Mouse (Mus musculus): ENCODE data around the gene Pomp. TPM values are rescaled to one million over a fixed set of nuclear protein-coding genes. Genes with fewer than 3 reads are reported as not detected.
A peak's percentile ranks its signal among the peaks of the same experiment; 100 is the strongest.

Gene Pomp
- polyA plus RNA-seq, 1 experiment from 2014 or later: 492 TPM

DNA sequence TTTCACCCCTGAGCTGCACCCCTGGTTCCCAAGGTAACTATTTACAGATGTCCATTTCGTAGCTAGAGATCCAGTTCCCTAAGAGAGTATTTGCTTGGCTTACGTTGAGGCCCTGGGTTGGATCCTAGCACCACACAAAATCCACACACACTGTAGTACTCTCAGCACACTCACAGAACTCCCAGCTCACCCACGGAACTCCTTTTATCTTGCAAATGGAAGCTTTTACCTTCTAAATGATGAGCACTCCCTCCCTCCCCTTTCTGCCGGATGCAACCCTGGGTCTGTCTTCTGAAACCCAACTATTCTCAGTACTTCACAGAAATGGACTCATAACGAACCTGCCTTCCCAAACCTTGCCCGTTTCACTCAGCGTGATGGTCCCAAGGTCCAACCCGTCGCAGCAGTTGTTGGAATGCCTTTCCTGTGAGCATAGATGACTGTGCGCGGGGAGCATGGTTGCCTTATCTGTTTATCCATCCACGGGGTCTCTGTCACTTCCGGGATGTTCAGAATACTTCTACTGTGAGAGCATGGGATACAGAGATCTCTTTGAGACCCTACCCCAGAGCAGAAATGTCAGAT is 36.1 kb upstream of the Pomp start:
- H3K9me3 ChIP-seq (ENCODE audit: control insufficient read depth, low read length): no peaks in the 10 kb centered on the region
- ATAC-seq (replicated peaks; ENCODE audit: low FRiP score) (no peak), DNase-seq (ENCODE audit: low spot score) (no peak)
- no peak overlapping the region for H3K4me3 ChIP-seq (ENCODE audit: low read depth, low read length)
- no peaks in the 10 kb centered on the region for H3K36me3 ChIP-seq (ENCODE audit: control insufficient read depth, insufficient read depth, low read length)
- no peak overlapping the region for H3K9ac ChIP-seq (ENCODE audit: low read length)
- 83% methylated on average over 13 of the region's 13 CpGs for WGBS
- no peak overlapping the region for H3K27ac ChIP-seq (ENCODE audit: low read depth, low read length)
- no peaks in the 10 kb centered on the region for H3K27me3 ChIP-seq (ENCODE audit: control insufficient read depth, insufficient read depth, low read length)
- H3K4me1 ChIP-seq (replicated peaks; ENCODE audit: control insufficient read depth, insufficient read depth, low read length): no peaks in the 10 kb centered on the region
- H3K4me2 ChIP-seq (ENCODE audit: low read depth, low read length, severe bottlenecking): no peak overlapping the region

GRCm38 (mm10) chr5:147825375-147825969 is 34.8 kb upstream of the Pomp start:
- ATAC-seq (replicated peaks; ENCODE audit: low FRiP score) (no peak), DNase-seq (ENCODE audit: low spot score) (no peak)
- Histone ChIP-seq H3K4me1 (replicated peaks; ENCODE audit: control insufficient read depth, insufficient read depth, low read length) (no peaks in the 10 kb centered on the region), H3K27me3 (ENCODE audit: control insufficient read depth, insufficient read depth, low read length) (no peaks in the 10 kb centered on the region), H3K4me3 (ENCODE audit: low read depth, low read length) (no peak overlapping the region), H3K9me3 (ENCODE audit: control insufficient read depth, low read length) (no peaks in the 10 kb centered on the region), H3K9ac (ENCODE audit: low read length) (no peak overlapping the region), H3K36me3 (ENCODE audit: control insufficient read depth, insufficient read depth, low read length) (no peaks in the 10 kb centered on the region), H3K4me2 (ENCODE audit: low read depth, low read length, severe bottlenecking) (no peak overlapping the region), H3K27ac (ENCODE audit: low read depth, low read length) (no peak overlapping the region)
- 60% methylated on average over 22 of the region's 22 CpGs for WGBS

DNA sequence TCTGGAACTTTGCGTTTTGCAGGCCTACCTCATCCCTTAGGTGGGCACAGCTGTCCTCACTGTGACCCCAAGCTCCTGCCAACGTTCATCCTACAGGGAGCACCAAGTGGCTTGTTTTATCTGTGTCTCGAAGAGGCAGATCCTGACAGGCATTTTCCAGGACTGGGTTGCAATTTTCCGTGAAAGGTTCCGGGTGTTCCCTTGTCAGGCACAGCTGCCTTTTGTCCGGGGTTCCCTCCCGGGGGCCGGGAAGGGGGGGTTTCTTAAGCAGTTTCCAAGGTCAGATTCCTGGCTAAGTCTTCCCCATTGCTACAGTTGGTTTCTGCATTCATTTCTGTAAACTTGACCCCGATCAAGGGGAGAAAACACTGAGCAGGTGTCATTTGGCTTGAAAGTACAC is 34.2 kb upstream of the Pomp start:
- Histone ChIP-seq H3K36me3 (ENCODE audit: control insufficient read depth, insufficient read depth, low read length) (no peaks in the 10 kb centered on the region), H3K9ac (ENCODE audit: low read length) (no peak overlapping the region), H3K27me3 (ENCODE audit: control insufficient read depth, insufficient read depth, low read length) (no peaks in the 10 kb centered on the region), H3K9me3 (ENCODE audit: control insufficient read depth, low read length) (no peaks in the 10 kb centered on the region), H3K27ac (ENCODE audit: low read depth, low read length) (no peak overlapping the region), H3K4me2 (ENCODE audit: low read depth, low read length, severe bottlenecking) (no peak overlapping the region), H3K4me3 (ENCODE audit: low read depth, low read length) (no peak overlapping the region), H3K4me1 (replicated peaks; ENCODE audit: control insufficient read depth, insufficient read depth, low read length) (no peaks in the 10 kb centered on the region)
- no peak for ATAC-seq (replicated peaks; ENCODE audit: low FRiP score)
- WGBS: 75% methylated on average over 9 of the region's 9 CpGs
- DNase-seq (ENCODE audit: low spot score): no peak

GRCm38 (mm10) chr5:147826546-147826945 is 33.7 kb upstream of the Pomp start:
- no peaks in the 10 kb centered on the region for H3K4me1 ChIP-seq (replicated peaks; ENCODE audit: control insufficient read depth, insufficient read depth, low read length)
- DNase-seq (ENCODE audit: low spot score) (no peak), ATAC-seq (replicated peaks; ENCODE audit: low FRiP score) (no peak)
- no peaks in the 10 kb centered on the region for H3K36me3 ChIP-seq (ENCODE audit: control insufficient read depth, insufficient read depth, low read length)
- no peak overlapping the region for H3K4me3 ChIP-seq (ENCODE audit: low read depth, low read length)
- no peak overlapping the region for H3K4me2 ChIP-seq (ENCODE audit: low read depth, low read length, severe bottlenecking)
- WGBS: 71% methylated on average over 5 of the region's 5 CpGs
- no peak overlapping the region for H3K27ac ChIP-seq (ENCODE audit: low read depth, low read length)
- no peaks in the 10 kb centered on the region for H3K27me3 ChIP-seq (ENCODE audit: control insufficient read depth, insufficient read depth, low read length)
- H3K9me3 ChIP-seq (ENCODE audit: control insufficient read depth, low read length): no peaks in the 10 kb centered on the region
- H3K9ac ChIP-seq (ENCODE audit: low read length): no peak overlapping the region

DNA sequence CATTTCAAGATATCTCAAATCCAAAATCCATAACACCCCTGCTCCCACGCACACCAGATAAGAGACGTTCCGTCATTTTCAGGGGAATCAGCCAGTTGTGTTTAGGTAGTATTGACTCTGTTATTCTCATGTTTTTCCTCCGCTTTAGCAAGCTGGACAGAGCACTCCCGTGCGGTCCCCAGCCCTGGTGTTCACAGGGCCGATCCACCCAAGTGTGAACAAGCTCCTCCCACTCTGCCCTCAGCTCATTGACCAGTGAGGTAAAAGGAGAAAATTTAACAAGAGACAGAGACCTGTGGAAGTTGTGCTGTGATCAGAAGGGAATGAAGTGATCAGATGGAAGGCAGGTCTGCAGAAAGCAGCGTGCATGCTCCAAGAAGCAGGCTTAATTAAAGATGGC is 31.4 kb upstream of the Pomp start:
- Histone ChIP-seq H3K27ac (ENCODE audit: low read depth, low read length) (no peak overlapping the region), H3K9ac (ENCODE audit: low read length) (no peak overlapping the region), H3K4me2 (ENCODE audit: low read depth, low read length, severe bottlenecking) (no peak overlapping the region), H3K4me1 (replicated peaks; ENCODE audit: control insufficient read depth, insufficient read depth, low read length) (no peaks in the 10 kb centered on the region), H3K9me3 (ENCODE audit: control insufficient read depth, low read length) (no peaks in the 10 kb centered on the region), H3K36me3 (ENCODE audit: control insufficient read depth, insufficient read depth, low read length) (no peaks in the 10 kb centered on the region), H3K4me3 (ENCODE audit: low read depth, low read length) (no peak overlapping the region), H3K27me3 (ENCODE audit: control insufficient read depth, insufficient read depth, low read length) (no peaks in the 10 kb centered on the region)
- ATAC-seq (replicated peaks; ENCODE audit: low FRiP score): no peak
- WGBS: 76% methylated on average over 8 of the region's 8 CpGs
- no peak for DNase-seq (ENCODE audit: low spot score)

DNA sequence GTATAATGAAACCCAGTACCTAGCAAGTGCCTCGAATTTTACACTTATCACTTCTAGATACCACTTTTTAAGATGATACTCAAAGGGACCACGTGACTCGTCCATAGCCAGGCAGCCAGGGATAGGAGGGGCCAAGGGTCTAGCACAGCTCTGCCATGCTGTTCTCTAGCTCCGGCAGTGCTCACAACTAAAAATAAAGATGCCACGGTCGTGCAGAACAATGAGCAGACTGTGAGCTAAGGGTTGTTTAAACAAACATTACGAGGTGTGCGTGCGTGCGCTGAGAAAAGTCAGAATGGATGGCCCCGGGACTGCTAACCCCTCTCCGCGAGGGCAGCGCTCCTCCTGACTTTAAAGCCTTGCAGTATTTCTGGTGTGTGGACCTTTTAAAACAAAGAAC is 27.4 kb upstream of the Pomp start:
- Histone ChIP-seq H3K9ac (ENCODE audit: low read length) (no peak overlapping the region), H3K9me3 (ENCODE audit: control insufficient read depth, low read length) (no peaks in the 10 kb centered on the region), H3K4me2 (ENCODE audit: low read depth, low read length, severe bottlenecking) (no peak overlapping the region), H3K4me3 (ENCODE audit: low read depth, low read length) (no peak overlapping the region), H3K36me3 (ENCODE audit: control insufficient read depth, insufficient read depth, low read length) (no peaks in the 10 kb centered on the region), H3K27ac (ENCODE audit: low read depth, low read length) (no peak overlapping the region), H3K4me1 (replicated peaks; ENCODE audit: control insufficient read depth, insufficient read depth, low read length) (no peaks in the 10 kb centered on the region), H3K27me3 (ENCODE audit: control insufficient read depth, insufficient read depth, low read length) (no peaks in the 10 kb centered on the region)
- no peak for DNase-seq (ENCODE audit: low spot score)
- 70% methylated on average over 14 of the region's 14 CpGs for WGBS
- no peak for ATAC-seq (replicated peaks; ENCODE audit: low FRiP score)

- no peak overlapping the region for H3K4me3 ChIP-seq (ENCODE audit: low read depth, low read length)
- no peak overlapping the region for H3K27ac ChIP-seq (ENCODE audit: low read depth, low read length)
- H3K9ac ChIP-seq (ENCODE audit: low read length): no peak overlapping the region
Measured at GRCm38 (mm10) chr5:147834841-147835500, 25.3 kb upstream of the Pomp start.

DNA sequence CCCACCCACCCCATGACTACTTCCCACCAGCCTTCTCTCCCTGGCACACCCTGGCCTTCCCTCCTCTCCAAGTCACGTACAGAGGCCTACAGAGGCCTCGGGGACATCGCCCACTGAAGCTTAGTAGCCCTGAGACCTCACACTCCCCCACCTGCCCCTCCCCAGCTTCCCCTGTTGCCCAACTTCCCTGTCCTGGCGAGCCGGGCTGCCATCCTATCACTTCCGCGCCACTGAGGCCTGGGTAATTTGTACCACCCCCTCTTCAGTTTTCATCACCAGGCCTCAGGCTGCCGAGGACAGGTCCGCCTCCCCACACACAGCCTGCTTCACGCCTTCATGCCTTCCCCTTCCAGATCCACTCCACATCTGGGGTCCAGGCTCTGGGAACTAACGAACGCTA is 20.8 kb upstream of the Pomp start:
- no peaks in the 10 kb centered on the region for H3K36me3 ChIP-seq (ENCODE audit: control insufficient read depth, insufficient read depth, low read length)
- ATAC-seq (replicated peaks; ENCODE audit: low FRiP score) (no peak), DNase-seq (ENCODE audit: low spot score) (no peak)
- 79% methylated on average over 12 of the region's 12 CpGs for WGBS
- H3K4me1 ChIP-seq (replicated peaks; ENCODE audit: control insufficient read depth, insufficient read depth, low read length): no peaks in the 10 kb centered on the region
- no peak overlapping the region for H3K27ac ChIP-seq (ENCODE audit: low read depth, low read length)
- no peaks in the 10 kb centered on the region for H3K9me3 ChIP-seq (ENCODE audit: control insufficient read depth, low read length)
- H3K27me3 ChIP-seq (ENCODE audit: control insufficient read depth, insufficient read depth, low read length): no peaks in the 10 kb centered on the region
- H3K4me3 ChIP-seq (ENCODE audit: low read depth, low read length): no peak overlapping the region
- H3K9ac ChIP-seq (ENCODE audit: low read length): no peak overlapping the region
- H3K4me2 ChIP-seq (ENCODE audit: low read depth, low read length, severe bottlenecking): no peak overlapping the region

More at GRCm38 (mm10) chr5:147834841-147835500, 25.3 kb upstream of the Pomp start:
- no peaks in the 10 kb centered on the region for H3K36me3 ChIP-seq (ENCODE audit: control insufficient read depth, insufficient read depth, low read length)
- no peaks in the 10 kb centered on the region for H3K4me1 ChIP-seq (replicated peaks; ENCODE audit: control insufficient read depth, insufficient read depth, low read length)
- no peaks in the 10 kb centered on the region for H3K9me3 ChIP-seq (ENCODE audit: control insufficient read depth, low read length)
- DNase-seq (ENCODE audit: low spot score) (no peak), ATAC-seq (replicated peaks; ENCODE audit: low FRiP score) (no peak)
- H3K4me2 ChIP-seq (ENCODE audit: low read depth, low read length, severe bottlenecking): peak overlapping the region; percentile 5; the same call in 1 of the 2 replicates
- no peaks in the 10 kb centered on the region for H3K27me3 ChIP-seq (ENCODE audit: control insufficient read depth, insufficient read depth, low read length)
- WGBS: 6% methylated on average over 17 of the region's 17 CpGs

GRCm38 (mm10) chr5:147843340-147843739 is 16.9 kb upstream of the Pomp start:
- Histone ChIP-seq H3K4me3 (ENCODE audit: low read depth, low read length) (no peak overlapping the region), H3K9ac (ENCODE audit: low read length) (no peak overlapping the region), H3K4me2 (ENCODE audit: low read depth, low read length, severe bottlenecking) (no peak overlapping the region), H3K36me3 (ENCODE audit: control insufficient read depth, insufficient read depth, low read length) (no peaks in the 10 kb centered on the region), H3K9me3 (ENCODE audit: control insufficient read depth, low read length) (no peaks in the 10 kb centered on the region), H3K27ac (ENCODE audit: low read depth, low read length) (no peak overlapping the region), H3K4me1 (replicated peaks; ENCODE audit: control insufficient read depth, insufficient read depth, low read length) (no peaks in the 10 kb centered on the region), H3K27me3 (ENCODE audit: control insufficient read depth, insufficient read depth, low read length) (no peaks in the 10 kb centered on the region)
- no peak for DNase-seq (ENCODE audit: low spot score)
- 50% methylated on average over 7 of the region's 7 CpGs for WGBS
- ATAC-seq (replicated peaks; ENCODE audit: low FRiP score): no peak

Measured in forebrain, embryonic 11.5 days (tissue).